Mouse (Mus musculus) erythroblast, embryonic 14.5 days (primary cell): ENCODE results near the gene Iqcd.

Experiments
- GATA1 ChIP-seq: IDR thresholded peaks from 2 replicates; pipeline ENCODE4 v1.6.1; 2012; ENCODE audit warnings: low read length, inconsistent platforms, mixed read lengths
- TAL1 ChIP-seq: IDR thresholded peaks from 3 replicates; pipeline ENCODE4 v1.6.1; 2012; ENCODE audit warnings: low read length, inconsistent platforms, mixed read lengths

- TF ChIP-seq GATA1, result no peak
- no peak for TF ChIP-seq TAL1
Measured at GRCm38 (mm10) chr5:120644227-120644626, 55.4 kb downstream of the Iqcd start.
